Mouse (Mus musculus): ENCODE data around the gene Ddx17. TPM values are rescaled to one million over a fixed set of nuclear protein-coding genes. Genes with fewer than 3 reads are reported as not detected.

Ddx17 gene
- total RNA-seq, 4 experiments from 2014 or later, result 40.2 to 59.7 (median 49.7) TPM

DNA sequence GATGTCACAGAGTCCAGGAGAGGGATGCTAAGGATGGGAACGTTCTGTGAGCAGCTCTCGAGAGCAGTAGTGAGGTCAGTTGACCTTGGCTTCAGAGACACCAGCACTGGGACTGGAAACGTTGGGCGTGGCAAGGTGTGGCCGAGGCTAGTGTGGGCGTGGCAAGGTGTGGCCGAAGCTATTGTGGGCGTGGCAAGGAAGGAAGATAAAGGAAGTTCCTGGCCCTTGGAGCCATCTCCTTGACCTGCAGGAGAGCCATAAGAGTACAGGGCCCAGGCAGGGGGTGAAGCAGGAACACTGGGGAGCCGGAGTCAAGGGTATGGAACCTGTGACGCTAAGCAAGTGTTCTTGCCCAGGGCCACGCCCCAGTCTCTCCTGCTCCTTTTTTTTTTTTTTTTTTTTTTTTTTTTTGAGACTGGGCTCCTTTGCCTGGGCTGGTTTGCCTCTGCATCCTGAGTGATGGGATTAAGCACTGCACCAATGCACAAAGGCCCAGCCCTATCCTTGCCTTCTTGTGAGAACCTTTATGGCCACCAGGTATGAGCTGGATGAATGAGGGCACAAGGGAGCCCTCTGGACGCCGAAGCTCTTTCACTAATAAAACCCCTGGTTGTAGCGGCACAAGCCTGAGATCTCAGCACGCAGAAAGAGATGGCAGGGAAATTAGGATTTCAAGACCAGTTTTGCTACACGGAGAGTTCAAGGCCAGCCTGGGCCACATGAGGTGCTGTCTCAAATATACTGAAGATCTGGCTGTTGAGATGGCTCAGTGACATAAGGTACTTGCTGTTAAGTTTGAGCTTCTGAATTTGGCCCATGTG, 26.9 kb downstream of the Ddx17 start:
- no peak for DNase-seq (ENCODE audit: low spot score in 2 of 2)

DNA sequence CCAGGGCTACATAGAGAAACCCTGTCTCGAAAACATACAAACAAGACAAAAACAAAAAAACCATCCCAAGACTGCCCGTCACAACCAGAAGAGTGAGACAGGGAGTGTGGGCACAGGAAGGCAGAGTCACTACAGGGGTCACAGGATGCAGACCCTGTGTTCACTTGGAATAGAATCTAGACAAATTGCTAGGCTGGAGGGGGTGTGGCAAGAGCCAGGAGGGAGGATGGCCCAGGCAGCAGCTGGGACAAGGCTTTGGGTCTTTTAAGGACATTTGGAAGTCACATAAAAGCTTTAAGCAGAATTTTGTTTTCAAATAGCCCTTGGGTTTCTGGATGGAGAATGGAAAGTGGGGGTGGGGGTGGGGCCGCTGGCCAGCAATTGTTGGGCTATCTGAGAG, 28.0 kb downstream of the Ddx17 start:
- no peak for DNase-seq (ENCODE audit: low spot score in 2 of 2)

DNA sequence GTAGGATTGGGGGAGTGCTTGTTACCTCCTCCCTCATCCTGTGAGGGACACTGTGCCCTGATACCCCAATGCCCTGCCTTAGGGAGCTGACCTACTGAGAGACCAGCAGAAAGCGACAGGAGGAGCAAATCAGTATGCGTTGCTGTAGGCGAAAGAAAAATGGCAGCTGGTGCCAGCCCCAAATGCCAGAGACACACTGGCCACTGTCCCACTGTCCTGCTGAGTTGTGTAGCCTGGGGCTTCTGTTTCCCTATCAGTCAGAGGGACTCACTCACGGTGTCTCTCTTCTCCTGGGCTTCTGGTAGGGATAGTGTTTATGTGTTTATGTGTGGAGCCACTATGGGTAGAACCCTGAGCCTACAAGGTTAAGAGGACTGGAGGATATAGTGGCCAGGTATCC, 28.8 kb downstream of the Ddx17 start:
- DNase-seq (ENCODE audit: low spot score in 2 of 2), result no peak

DNA sequence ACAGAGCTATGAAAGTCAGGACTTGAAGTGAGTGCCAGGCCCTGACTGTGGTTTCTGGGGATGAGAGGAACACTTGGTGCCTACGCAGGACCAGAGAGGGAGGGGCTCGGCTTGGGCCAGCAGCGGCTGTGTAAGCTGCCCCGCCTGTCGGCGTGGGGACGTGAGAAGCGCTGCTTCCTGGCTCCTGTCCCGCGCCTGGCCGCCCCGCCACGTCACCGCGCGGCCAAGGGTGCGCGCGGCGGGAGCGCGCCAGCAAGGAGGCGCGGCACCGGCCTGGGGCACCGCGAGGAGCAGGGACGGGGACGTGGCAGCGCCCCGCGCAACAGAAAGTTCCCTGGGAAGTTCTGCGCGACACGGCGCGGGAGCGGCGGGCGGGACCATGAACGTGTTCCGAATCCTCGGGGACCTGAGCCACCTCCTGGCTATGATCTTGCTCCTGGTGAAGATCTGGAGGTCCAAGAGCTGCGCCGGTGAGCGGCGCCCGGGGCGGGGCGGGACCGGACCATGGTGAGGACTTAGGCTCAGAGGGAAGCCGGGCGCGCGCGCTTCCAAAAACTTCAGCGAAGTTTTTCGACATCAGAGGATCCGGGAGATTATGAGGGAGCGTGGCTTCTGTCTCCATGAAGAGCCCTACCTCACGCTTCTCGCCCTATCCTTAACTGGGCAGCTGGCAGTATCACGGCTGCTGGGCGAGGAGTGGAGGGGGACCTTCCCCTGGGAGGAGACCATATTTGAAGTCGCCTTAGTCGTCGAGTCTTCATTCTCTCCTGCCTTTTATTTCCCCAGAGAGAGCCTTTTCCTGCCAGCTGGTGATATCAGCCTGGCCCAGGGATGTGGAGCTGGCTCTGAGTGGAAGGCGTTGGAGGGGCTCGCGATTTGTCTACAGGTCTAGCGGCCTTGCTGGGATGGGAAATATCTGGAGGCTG, 30.1 kb downstream of the Ddx17 start, which contains the start of gene Kdelr3:
Gene Kdelr3, plus strand, starts transcription at position 241 of the 926 bp plus-strand sequence.
- peak; percentile 66 to 79 for DNase-seq (ENCODE audit: low spot score in 2 of 2)

DNA sequence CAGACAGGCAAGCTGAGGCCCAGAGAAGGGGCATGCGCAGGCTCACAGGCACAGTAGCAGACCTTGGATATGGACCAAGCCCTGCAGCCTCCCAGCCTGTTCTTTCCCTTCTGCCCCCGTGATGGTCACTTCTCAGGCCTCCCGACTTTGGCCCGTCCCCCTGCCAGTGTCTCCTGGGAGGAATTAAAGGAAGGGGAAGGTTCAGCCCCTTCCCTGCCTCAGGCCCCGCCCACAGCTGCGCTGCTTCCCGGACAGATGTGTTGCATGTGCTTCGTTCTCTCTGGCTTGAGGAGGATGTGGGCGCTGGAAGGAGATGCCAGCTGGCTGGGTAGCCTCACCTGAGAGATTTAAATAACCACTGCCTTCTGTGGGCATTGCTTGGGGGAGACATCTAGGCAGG, 32.6 kb downstream of the Ddx17 start:
- peak in 1 of 2 experiments; percentile 22 for DNase-seq (ENCODE audit: low spot score in 2 of 2)

DNA sequence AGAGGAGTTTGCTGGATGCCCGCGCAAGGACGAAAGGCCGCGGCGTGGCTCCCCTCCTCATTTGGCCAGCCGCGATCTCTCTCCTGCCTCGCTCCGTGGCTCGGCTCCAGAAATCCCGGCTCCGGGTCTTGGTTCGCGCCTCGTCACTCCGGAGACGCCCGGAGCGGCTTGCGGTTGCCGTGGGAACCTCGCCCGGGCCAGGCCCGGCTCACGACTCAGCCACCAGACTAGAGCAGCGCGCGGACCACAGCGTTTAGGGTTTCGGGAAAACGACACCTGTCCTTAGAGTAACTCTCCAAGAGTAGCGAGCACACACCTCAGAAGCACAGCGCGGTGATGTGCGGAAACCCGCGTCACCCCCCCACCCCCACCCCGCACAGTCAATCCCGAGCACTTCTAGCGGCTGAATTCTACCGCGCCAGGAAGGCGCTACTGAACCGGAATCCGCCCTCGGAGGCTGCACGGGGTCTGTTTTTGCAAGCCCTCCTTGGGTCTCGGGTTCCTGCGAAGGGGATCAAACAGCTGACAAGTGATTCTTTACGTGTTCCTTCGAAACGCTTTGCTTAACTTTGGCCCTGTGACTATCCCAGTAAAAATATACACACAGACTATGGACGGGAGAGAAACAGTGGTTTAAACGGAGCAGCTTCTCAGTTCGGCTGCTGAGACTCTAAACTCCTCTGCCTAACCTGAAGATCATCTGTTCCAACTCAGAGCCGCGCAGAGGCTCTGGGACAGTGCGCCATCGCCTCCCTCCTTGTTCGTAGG, 34.8 kb downstream of the Ddx17 start:
- peak; percentile 55 to 76 for DNase-seq (ENCODE audit: low spot score in 2 of 2)

DNA sequence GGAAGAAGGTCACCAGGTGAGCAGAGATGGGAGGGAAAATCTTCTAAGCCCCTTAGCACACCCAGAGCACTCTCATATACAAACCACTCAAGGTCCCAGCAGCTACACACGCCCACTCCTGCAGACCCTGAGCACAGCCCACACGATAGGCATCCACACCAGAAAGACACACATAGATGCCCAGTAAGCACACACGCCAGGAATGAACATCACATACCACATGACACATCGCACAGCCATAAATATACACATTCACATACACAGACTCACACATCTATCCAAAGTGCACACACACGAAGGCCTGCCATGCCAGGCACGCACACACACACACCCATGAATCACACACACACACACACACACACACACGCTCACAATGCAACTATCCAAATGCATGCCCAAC, 36.1 kb downstream of the Ddx17 start:
- no peak for DNase-seq (ENCODE audit: low spot score in 2 of 2)

DNA sequence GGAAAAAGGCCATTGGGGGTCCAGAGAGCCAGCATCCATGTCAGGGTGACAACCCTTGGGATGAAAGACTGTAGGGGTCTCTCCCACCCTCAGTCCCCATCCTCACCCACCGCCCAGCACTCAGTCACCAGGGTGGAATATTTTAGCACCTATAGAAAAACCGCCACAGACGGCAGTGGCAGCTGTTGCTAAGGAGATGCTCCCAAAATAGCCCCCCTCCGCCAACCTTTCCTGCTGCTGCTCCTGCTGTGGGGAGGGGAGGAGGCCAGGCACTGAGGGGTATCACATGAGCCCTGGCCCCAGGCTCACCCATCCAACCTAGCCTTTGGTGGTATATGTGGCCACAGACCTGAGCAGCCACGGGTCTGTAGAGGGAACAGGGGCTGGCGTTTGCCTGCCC, 36.5 kb downstream of the Ddx17 start:
- no peak for DNase-seq (ENCODE audit: low spot score in 2 of 2)

DNA sequence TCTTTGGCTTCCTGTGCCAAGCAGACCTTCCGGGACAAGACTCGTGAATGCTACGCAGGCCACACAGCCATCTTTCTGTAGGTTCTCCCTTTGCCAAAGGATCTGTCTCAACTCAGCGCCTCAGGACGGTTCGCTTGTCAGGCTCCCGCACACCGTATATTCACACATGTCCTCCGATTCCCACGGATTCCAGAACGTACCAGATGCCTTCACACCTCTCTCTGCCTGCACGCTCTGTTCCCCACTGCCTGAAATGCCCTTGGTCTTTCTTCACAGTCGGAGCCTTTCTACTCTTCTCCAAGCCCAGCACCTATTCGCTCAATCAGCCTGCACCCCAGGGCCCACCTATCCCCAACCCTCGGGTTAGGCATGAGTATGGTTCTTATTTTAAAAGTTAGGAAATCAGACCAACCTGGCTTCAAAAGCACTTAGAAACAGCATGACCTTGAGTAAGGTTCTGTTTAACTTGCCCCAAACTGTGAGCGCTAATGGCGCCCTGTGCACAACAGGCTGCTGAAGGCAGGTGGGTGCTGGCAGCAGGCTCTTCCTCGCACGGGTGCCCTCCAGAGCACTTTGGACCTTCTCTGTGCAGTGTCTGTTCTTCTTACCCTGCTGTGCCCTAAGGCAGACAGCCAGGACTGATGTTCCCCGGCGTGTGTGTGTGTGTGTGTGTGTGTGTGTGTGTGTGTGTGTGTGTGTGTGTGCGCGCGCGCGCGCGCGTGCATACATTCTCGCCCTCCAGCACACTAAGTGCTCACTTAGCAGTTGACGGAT, 39.3 kb downstream of the Ddx17 start:
- DNase-seq (ENCODE audit: low spot score in 2 of 2), result no peak

DNA sequence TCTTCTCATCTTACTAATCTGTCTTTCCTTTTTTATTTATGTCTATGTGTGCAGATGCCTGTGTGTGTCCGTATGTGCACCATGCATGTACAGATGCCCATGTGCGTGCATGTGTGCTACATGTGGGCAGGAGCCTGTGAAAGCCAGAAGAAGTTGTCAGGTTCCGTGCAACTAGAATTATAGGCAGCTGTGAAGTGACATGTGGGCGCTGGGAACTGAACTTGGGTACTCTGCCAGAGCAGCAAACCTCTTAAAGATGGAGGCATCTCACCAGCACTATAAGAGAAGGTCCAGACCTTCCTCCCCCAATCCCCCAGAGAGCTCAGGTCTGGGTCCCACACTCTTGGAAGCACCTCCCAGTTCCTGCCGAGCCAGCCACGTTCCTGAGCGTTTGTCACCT, 40.1 kb downstream of the Ddx17 start:
- DNase-seq (ENCODE audit: low spot score in 2 of 2), result no peak

DNA sequence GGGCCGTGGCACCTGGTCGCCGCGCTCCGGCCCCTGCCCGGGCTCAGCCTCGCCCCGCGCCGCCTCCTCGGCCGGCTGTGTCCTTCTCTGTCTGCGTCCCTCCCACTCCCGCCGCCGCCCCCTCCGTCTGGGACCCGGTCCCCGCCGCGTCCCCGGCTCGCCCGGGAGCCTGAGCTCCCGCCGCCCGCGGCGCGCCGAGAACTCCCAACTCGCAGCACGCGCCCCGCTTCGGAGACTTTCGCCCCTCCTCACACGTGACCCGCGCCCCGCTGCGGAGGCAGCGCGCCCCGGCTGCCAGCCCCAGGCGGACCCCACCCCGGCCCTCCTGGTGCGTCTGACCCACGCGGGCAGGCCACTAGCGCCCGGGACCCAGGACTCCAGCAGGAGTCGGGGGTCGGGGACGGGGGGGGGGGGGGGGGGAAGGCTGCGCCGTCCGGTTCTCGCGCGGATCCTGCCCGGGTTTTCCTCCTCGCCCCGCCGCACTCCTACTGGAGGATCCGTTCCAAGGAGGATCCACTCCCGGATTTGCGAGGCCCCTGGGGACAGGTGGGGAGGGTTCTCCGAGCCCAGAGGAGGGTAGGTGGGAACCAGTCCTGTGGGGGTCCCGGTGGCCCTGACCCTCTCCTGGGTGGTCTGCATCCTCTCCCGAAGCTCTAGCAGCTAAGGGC, 40.8 kb downstream of the Ddx17 start:
- DNase-seq (ENCODE audit: low spot score in 2 of 2), result peak; percentile 20 to 28

DNA sequence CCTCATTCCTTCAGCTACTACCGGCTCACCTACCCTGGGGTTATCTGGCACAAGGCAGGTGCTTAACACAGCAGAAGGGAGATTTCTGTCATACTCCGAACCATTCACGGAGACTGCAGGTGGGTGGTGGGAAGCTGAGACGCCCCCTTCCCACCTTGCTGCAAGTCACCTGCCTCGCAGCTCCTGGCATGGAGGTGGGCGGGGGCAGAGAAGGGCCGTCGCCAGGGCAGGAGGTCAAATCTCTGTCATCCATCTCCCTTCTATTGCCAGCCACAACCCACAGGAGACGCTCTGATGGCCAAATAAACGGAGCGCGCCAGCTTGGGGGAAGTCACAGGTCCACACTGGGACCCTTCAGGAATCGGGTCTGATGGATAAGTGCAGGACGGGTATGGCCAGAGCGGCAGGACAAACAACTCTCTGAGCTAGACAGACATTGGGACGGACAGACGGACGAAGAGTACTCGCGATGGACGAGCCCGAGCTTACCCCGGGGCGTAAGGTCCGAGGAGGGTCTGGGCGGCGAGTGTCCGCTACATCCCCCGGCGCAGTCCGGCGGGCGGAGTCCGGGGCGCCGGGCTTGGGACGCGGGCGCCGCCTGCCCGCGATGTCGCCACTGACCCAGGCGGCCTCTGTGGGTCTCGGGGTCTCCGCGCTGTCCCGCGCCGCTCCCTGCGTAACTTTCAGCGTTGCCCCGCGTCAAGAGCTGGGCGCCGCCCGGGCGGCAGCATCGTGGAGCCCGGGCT, 41.7 kb downstream of the Ddx17 start, which contains the start of gene Kcnj4:
Gene Kcnj4, minus strand, starts transcription at position 535 of the 746 bp plus-strand sequence.
- DNase-seq (ENCODE audit: low spot score in 2 of 2), result no peak

DNA sequence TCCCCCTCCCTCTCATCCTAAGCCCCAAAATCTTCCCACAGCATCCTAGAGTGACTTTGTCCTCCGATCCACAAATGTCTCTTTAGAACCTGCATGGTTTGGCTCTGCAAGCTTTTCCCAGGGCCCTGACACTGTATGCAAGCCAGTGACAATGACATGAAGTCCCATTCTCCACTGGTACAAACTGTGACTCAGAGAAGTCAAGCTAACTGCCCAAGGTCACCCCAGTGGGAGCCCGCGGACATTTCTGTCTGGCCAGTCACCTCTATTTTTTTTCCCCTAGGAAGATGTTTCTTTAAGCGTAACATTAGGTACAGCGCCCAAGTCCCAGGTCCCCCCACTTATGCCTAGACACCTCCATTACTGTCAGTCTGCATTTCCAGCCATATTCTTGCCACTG, 43.1 kb downstream of the Ddx17 start:
- DNase-seq (ENCODE audit: low spot score in 2 of 2), result no peak

DNA sequence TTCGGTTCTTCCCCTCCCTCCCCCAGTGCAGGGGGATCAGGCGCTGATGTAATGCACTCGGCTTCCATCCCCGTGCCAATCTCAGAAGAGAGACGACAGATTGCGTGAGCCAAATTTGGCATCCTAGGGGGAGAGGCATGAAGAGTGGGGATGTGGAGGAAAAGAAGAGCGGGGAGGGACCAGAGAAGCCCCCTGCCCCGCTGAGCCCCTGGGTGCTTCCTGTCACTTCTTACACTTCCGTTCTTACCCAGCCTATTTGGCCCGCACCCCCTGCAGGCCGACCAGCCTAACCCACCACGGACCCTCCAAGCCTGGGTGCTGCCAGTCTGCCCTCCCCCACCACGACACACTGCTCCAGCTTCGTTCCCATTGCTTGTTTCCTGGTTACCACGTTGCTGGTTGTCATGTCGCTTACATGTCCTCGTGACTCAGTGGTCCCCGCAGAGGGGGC, 43.6 kb downstream of the Ddx17 start:
- DNase-seq (ENCODE audit: low spot score in 2 of 2), result no peak

DNA sequence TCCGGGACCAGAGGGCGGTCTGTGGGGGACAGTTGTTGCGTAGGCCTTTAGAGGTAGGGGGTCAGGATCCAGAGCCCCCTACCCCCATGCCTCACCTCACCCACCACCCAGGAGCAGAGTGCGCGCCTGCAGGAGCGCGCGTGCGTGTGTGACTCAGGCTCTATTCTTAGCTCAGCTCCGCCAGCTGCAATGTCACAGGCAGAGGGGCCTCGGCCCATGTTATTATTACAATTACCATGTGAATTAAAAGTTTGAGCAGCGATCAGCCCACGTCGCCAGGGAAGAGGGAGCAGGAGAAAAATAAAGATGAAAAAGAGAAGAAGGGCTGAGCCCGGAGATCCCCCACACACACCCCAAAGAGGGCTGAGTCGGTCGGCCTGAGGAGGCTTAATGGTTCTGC, 46.4 kb downstream of the Ddx17 start:
- DNase-seq (ENCODE audit: low spot score in 2 of 2), result no peak

DNA sequence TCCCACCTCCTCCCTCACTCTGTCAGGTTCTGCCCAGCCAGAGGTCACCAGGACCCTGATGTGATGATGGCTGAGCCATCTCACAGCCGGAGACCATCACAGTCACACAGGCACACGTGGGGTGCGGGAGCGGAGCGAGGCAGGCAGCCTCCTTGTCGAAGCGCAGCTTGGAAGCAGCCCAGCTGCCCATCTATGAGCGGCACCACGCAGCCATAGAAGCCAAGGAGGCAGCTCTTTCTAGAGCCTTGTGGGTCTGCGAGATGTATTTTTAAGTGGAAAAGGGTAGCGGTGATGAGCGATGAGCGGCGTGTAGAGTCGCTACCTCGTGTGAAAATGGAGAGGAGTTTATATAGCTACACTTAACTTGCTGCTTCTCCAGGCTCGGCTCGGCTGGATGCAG, 53.0 kb downstream of the Ddx17 start:
- no peak for DNase-seq (ENCODE audit: low spot score in 2 of 2)

DNA sequence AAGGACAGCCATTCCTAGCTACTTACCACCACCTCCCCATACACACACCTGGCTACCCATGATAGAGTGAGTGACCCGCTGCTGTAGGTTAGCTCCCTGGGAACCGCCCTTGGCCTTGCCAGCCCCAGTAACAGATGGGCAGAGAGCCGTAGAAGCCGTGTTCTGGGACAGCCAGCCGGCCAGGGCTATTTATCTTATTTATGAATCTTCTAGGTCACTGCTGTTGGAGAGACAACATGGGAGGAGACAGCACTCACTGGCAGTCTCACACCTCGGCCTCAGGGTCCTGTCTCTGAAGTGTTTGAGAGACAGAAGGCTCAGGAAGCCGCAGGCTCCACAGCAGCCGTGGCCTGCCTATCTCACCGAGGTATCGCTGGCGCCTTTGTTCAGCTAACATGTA, 57.1 kb downstream of the Ddx17 start:
- no peak for DNase-seq (ENCODE audit: low spot score in 2 of 2)

DNA sequence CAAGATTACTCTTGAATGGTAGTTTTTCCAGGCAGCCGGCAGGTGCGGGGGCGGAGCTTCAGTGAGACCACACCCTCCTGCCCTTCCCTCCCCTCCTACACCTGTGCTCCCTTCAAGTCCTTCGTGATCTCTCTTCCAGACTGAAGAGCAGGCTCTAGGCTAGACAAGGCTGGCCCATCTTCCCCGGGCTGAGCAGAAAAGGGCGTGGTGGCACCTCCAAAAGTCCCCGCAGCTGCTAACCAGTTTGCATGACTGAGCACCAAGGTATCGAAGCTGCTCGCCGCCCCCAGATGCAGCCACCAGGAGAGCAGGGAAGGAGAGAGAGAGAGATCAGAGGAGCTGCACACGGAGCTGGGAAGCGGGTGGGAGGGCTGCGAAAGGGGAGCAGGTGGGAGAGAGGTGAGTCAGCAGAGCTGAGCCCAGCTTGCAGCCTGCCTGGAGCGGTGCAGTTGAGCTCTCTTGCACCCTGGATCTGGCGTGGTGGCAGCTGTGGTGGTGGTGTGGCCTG, 65.3 kb downstream of the Ddx17 start:
- DNase-seq (ENCODE audit: low spot score in 2 of 2), result no peak
